Mouse (Mus musculus) megakaryocyte, embryonic 14.5 days (primary cell): ENCODE data around the gene Mapk1.

Source experiments
- FLI1 ChIP-seq: IDR thresholded peaks from 2 replicates; pipeline ENCODE4 v1.6.1; 2012; ENCODE audit warnings: low read length, inconsistent platforms, mixed read lengths
- GATA1 ChIP-seq: IDR thresholded peaks from 3 replicates; pipeline ENCODE4 v1.6.1; 2012; ENCODE audit warnings: mixed read lengths, low read length, inconsistent platforms, borderline replicate concordance

- no peak for TF ChIP-seq GATA1
- TF ChIP-seq FLI1, result no peak
Measured at GRCm38 (mm10) chr16:16982636-16983035, 546 bp upstream of the Mapk1 start.
